26 mouse cellular contexts compared by ENCODE assay signal in genomic region chr2:11690201-11690890, GRCm38 (mm10). TPM values are rescaled to one million over a fixed set of nuclear protein-coding genes. Genes with fewer than 3 reads are reported as not detected.
DNase-seq lines count a peak whose midpoint lies in the region; TF ChIP-seq lines count a peak whose summit lies in the region.
"Had no signal": no experiment of that assay in that cellular context is flagged by ENCODE, and none has a peak within 500 bp of the region (broad histone marks: within the 10 kb centered on the region; RNA-seq: fewer than 3 reads in every experiment).

No protein-coding gene starts in this region.

- no peak for TF ChIP-seq CTCF in liver, adult 2 months (IDR thresholded peaks at IDR 0.05; ENCODE audit: low read depth, low read length)
- no peak for TF ChIP-seq CTCF in CH12.LX (conservative IDR thresholded peaks at IDR 0.05 in 1 of 2, IDR thresholded peaks at IDR 0.05 in 1 of 2; ENCODE audit: low read depth in 2 of 2, low read length in 2 of 2)

- dilution Hi-C loops in CH12.LX (cut with MboI; ENCODE audit: extremely low pct_ligation_motif_present, extremely low pct_unique_long_range_greater_than_20kb, low sequenced_read_pairs): no loop called here

- TF ChIP-seq RAD21 in CH12.LX (IDR thresholded peaks at IDR 0.05; ENCODE audit: low read depth, low read length): no peak

- no peak for TF ChIP-seq POLR2A in liver, adult 2 months (IDR thresholded peaks at IDR 0.05; ENCODE audit: extremely low read depth, insufficient read depth, low read length)
- TF ChIP-seq POLR2A in CH12.LX (IDR thresholded peaks at IDR 0.05; ENCODE audit: low read depth, low read length): no peak

- intact Hi-C loops in gastrocnemius, postnatal 14 days (cut with DNase I; ENCODE audit: low total_unique reads): no loop called here

- no peaks in the 10 kb centered on the region for H3K36me3 ChIP-seq in liver, adult 2 months (ENCODE audit: control insufficient read depth, insufficient read depth, low read length)
- H3K36me3 ChIP-seq in CH12.LX (replicated peaks in 1 of 2; ENCODE audit: control insufficient read depth in 1 of 2, insufficient read depth in 1 of 2, low read length in 1 of 2): peaks cover 2 to 10% of the 10 kb centered on the region in 2 experiments
- H3K36me3 ChIP-seq: forebrain, embryonic 10.5 days; G1E; hindbrain, embryonic 12.5 days; hindbrain, embryonic 15.5 days had no signal

- no peaks in the 10 kb centered on the region for H3K9me3 ChIP-seq in CH12.LX (replicated peaks; ENCODE audit: low read length)
- H3K9me3 ChIP-seq: forebrain, embryonic 10.5 days; forebrain, embryonic 13.5 days; G1E; hindbrain, embryonic 12.5 days; hindbrain, embryonic 15.5 days had no signal

- H3K27me3 ChIP-seq in liver, adult 2 months (ENCODE audit: control insufficient read depth, insufficient read depth, low read length): no peaks in the 10 kb centered on the region
- no peaks in the 10 kb centered on the region for H3K27me3 ChIP-seq in CH12.LX (replicated peaks)
- H3K27me3 ChIP-seq: forebrain, embryonic 13.5 days; hindbrain, embryonic 12.5 days; hindbrain, embryonic 15.5 days had no signal

- no peak overlapping the region for H3K9ac ChIP-seq in liver, adult 2 months (ENCODE audit: low read depth, low read length)
- H3K9ac ChIP-seq in CH12.LX (ENCODE audit: insufficient read depth, low read depth): no peak overlapping the region
- H3K9ac ChIP-seq: forebrain, embryonic 13.5 days; forebrain, postnatal 0 days; hindbrain, embryonic 12.5 days; hindbrain, embryonic 15.5 days had no signal

- 54% methylated on average over 8 of the region's 8 CpGs for WGBS in liver, adult 2 months

- peaks cover 22% of the 10 kb centered on the region for H3K4me1 ChIP-seq in liver, adult 2 months (ENCODE audit: control insufficient read depth, insufficient read depth, low read length)
- H3K4me1 ChIP-seq in CH12.LX (ENCODE audit: control insufficient read depth in 1 of 2, insufficient read depth in 2 of 2): peaks cover 4 to 16% of the 10 kb centered on the region in 2 experiments; a peak in 3 of 4 replicates
- peaks cover 4% of the 10 kb centered on the region; the same call in 1 of the 2 replicates for H3K4me1 ChIP-seq in brown adipose tissue, adult 24 weeks (ENCODE audit: control insufficient read depth, insufficient read depth, insufficient read length, low read length)
- H3K4me1 ChIP-seq: forebrain, embryonic 10.5 days; forebrain, embryonic 13.5 days; hindbrain, embryonic 12.5 days; hindbrain, embryonic 15.5 days had no signal

- no peak overlapping the region for H3K27ac ChIP-seq in liver, adult 2 months (replicated peaks; ENCODE audit: insufficient read depth, low read depth, low read length)
- no peak overlapping the region for H3K27ac ChIP-seq in CH12.LX (ENCODE audit: insufficient read depth, low read depth)
- peak overlapping the region; percentile 26; the same call in 1 of the 2 replicates for H3K27ac ChIP-seq in brown adipose tissue, adult 24 weeks (replicated peaks; ENCODE audit: low read depth, low read length)
- H3K27ac ChIP-seq: forebrain, embryonic 10.5 days; forebrain, embryonic 13.5 days; gastrocnemius, adult 2 months; hindbrain, embryonic 12.5 days; hindbrain, embryonic 15.5 days had no signal

- TF ChIP-seq EP300 in CH12.LX (IDR thresholded peaks at IDR 0.05; ENCODE audit: low read length): no peak

- H3K79me2 ChIP-seq in liver, adult 2 months (ENCODE audit: control insufficient read depth, insufficient read depth, low read length): 0 out of 2 replicates have a peak, but pooled peaks cover 2% of the 10 kb centered on the region
- H3K79me2 ChIP-seq in CH12.LX (replicated peaks; ENCODE audit: control insufficient read depth, extremely low read depth, insufficient read depth, poor library complexity, severe bottlenecking): no peaks in the 10 kb centered on the region

- in situ Hi-C loops in CH12.LX (cut with MboI; ENCODE audit: low pct_ligation_motif_present, low pct_unique_long_range_greater_than_20kb, low sequenced_read_pairs): no loop called here

- H3K4me3 ChIP-seq in liver, adult 2 months (ENCODE audit: insufficient read depth, low read depth, low read length): no peak overlapping the region
- no peak overlapping the region for H3K4me3 ChIP-seq in CH12.LX (replicated peaks in 1 of 3; ENCODE audit: low read depth in 2 of 3, low read length in 2 of 3, poor library complexity in 1 of 3)
- H3K4me3 ChIP-seq in brown adipose tissue, adult 24 weeks (ENCODE audit: insufficient read depth, low read depth, low read length): no peak overlapping the region
- H3K4me3 ChIP-seq: forebrain, embryonic 10.5 days; forebrain, embryonic 13.5 days; gastrocnemius, adult 2 months; hindbrain, embryonic 12.5 days; hindbrain, embryonic 15.5 days had no signal

- H3K4me2 ChIP-seq in CH12.LX (ENCODE audit: insufficient read depth, low read depth, poor library complexity, severe bottlenecking): peak overlapping the region; percentile 9; the same call in 1 of the 2 replicates
- H3K4me2 ChIP-seq: forebrain, embryonic 13.5 days; heart, embryonic 11.5 days; hindbrain, embryonic 12.5 days; hindbrain, embryonic 15.5 days had no signal

- peak; percentile 60 for DNase-seq in liver, adult 2 months (ENCODE audit: extremely low read depth, low read depth, low spot score)
- DNase-seq in liver (no peak), CH12.LX (ENCODE audit: extremely low read depth) (no peak)
- DNase-seq in gastrocnemius, postnatal 10 days: no peak
- no peak for DNase-seq in gastrocnemius, postnatal 14 days
- DNase-seq: adrenal gland, adult 2 months; adrenal gland, postnatal 14 days; cerebellum, adult 11-12 months; cerebellum, adult 8-10 months; forebrain, postnatal 0 days; gastrocnemius, adult 2 months; gastrocnemius, postnatal 36 days; heart, adult 11 months; kidney, adult 11 months had no signal

TF ChIP-seq in CH12.LX, 34 proteins besides CTCF, POLR2A, EP300 and RAD21:
- TF ChIP-seq ZKSCAN1 (IDR thresholded peaks at IDR 0.05; ENCODE audit: borderline replicate concordance, low read depth, low read length): no peak
- no peak for TF ChIP-seq USF1 (IDR thresholded peaks at IDR 0.05; ENCODE audit: low read depth, low read length)
- no peak for TF ChIP-seq USF2 (conservative IDR thresholded peaks at IDR 0.05; ENCODE audit: low read depth, low read length)
- no peak for TF ChIP-seq MAZ (IDR thresholded peaks at IDR 0.05; ENCODE audit: low read depth, low read length)
- TF ChIP-seq IRF4 (IDR thresholded peaks at IDR 0.05; ENCODE audit: low read depth, low read length): no peak
- no peak for TF ChIP-seq KAT2A (IDR thresholded peaks at IDR 0.05; ENCODE audit: insufficient replicate concordance, low read length)
- TF ChIP-seq RCOR1 (conservative IDR thresholded peaks at IDR 0.05; ENCODE audit: low read depth, low read length): no peak
- TF ChIP-seq PAX5 (IDR thresholded peaks at IDR 0.05; ENCODE audit: low read length): no peak
- TF ChIP-seq SMC3 (IDR thresholded peaks at IDR 0.05; ENCODE audit: low read depth, low read length): no peak
- no peak for TF ChIP-seq NELFE (IDR thresholded peaks at IDR 0.05; ENCODE audit: low read depth, low read length)
- no peak for TF ChIP-seq POLR2AphosphoS2 (IDR thresholded peaks at IDR 0.05; ENCODE audit: low read depth, low read length)
- no peak for TF ChIP-seq MAFK (IDR thresholded peaks at IDR 0.05; ENCODE audit: insufficient replicate concordance, low read length)
TF ChIP-seq in CH12.LX: peak in this region for 0.

RNA-seq across cellular contexts. Expression of gene Il15ra, which starts 14.7 kb away (rescaled TPM):
- total RNA-seq in liver, adult 2 months (2014; rRNA removed): 46.6 and 59.8 TPM in 2 replicates
- polyA plus RNA-seq in liver, adult 2 months (2012; rRNA removed): 20.1 and 24.9 TPM in 2 replicates
- total RNA-seq in CH12.LX (2012; rRNA removed) (14.4 and 15.1 TPM in 2 replicates), CH12.LX (2014; rRNA removed) (12.6 and 14.0 TPM in 2 replicates)
- 16.6 and 19.4 TPM in 2 replicates for polyA plus RNA-seq in CH12.LX (2012; ENCODE audit: insufficient read length, low read depth)
- polyA plus RNA-seq in brown adipose tissue, adult 24 weeks (2012; ENCODE audit: insufficient read depth, insufficient read length, missing spikeins): 44.9 and 47.0 TPM in 2 replicates
- 10 to 100 TPM; 12.9 to 15.4 TPM for total RNA-seq in gastrocnemius, postnatal 10 days (2021)
- 10 to 100 TPM; 10.6 to 22.8 TPM for total RNA-seq in gastrocnemius, postnatal 14 days (2021)
- polyA plus RNA-seq: G1E had no signal

RNA-seq across cellular contexts. Expression of gene Il2ra, which starts 47.7 kb away (rescaled TPM):
- 0.07 and 0.09 TPM in 2 replicates for total RNA-seq in liver, adult 2 months (2014; rRNA removed)
- polyA plus RNA-seq in liver, adult 2 months (2012; rRNA removed): 0.04 TPM in 2 replicates
- total RNA-seq in CH12.LX (2012; rRNA removed): 5.5 and 6.0 TPM in 2 replicates
- 4.8 and 6.3 TPM in 2 replicates for total RNA-seq in CH12.LX (2014; rRNA removed)
- polyA plus RNA-seq in CH12.LX (2012; ENCODE audit: insufficient read length, low read depth): 8.7 and 8.8 TPM in 2 replicates
- polyA plus RNA-seq in brown adipose tissue, adult 24 weeks (2012; ENCODE audit: insufficient read depth, insufficient read length, missing spikeins): 0.32 and 2.0 TPM in 2 replicates
- total RNA-seq in gastrocnemius, postnatal 10 days (2021): under 1 TPM; 0.14 to 0.16 TPM
- total RNA-seq in gastrocnemius, postnatal 14 days (2021): under 1 TPM; 0.16 to 0.42 TPM
- total RNA-seq: forebrain, postnatal 0 days had no signal
- polyA plus RNA-seq: adrenal gland, adult 2 months; embryonic facial prominence, embryonic 11.5 days; embryonic facial prominence, embryonic 14.5 days; forebrain, embryonic 10.5 days; forebrain, embryonic 13.5 days; forebrain, postnatal 0 days; G1E; heart, embryonic 11.5 days; heart, embryonic 14.5 days; heart, postnatal 0 days; hindbrain, embryonic 12.5 days; intestine, embryonic 14.5 days had no signal
